Mouse (Mus musculus) retina, postnatal 7 days (tissue): ENCODE measurements around the gene Uba6.

Source experiments
- DNase-seq: peaks from one replicate; pipeline ENCODE4 v3.0.0-alpha.2; 2012; ENCODE audit warnings: low read depth, low spot score

Gene Uba6

DNA sequence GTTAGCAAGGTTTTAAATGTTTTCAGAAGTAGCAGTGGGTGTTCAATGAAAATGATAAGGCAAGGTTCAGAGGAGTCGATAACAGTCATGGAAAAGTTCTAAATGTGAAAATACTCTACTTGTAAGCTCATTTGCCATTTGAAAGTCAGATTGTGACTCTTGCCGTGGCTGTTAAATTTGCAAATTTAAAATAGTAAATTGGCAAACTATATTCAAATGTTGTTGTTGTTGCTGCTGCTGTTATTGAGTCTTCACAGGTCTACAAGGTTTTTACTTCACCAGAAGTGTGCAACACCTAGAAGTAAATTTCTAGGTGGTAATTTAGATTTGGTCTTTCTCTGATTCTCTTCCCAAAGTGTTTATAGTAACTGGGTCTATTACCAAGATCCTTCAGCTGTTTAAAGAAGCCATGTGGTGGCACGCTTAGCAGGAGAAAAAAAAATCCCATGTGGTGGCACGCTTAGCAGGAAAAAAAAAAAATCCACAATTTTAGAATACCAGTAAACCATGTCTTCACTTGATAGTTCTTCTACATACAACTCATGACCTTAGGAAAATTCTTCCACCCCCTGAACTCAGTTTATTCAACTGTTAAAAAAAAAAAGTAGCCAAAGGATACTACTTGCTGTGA, 99.7 kb downstream of the Uba6 start:
- no peak for DNase-seq

DNA sequence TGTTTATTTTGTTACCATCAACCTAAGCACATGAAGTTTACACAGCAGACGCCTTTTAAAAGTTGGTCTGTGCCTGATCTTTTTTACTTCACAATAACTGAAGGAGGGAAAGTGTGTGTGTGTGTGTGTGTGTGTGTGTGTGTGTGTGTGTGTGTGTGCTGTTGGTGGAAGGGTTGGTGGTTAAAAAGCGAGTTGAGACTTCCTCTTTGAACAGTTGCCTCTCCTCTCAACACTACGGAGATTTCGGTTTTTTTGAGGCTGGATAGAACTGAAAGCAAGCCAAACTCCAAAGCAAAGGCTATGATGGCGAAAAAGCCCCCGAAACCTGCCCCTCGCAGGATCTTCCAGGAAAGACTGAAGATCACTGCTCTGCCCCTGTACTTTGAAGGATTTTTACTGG, 101.1 kb downstream of the Uba6 start, which contains the start of gene Stap1:
Gene Stap1 (plus strand): TSS at position 209 of the 400 bp plus-strand sequence.
- no peak for DNase-seq

- DNase-seq: no peak
These were observed 103.5 kb downstream of the Uba6 start for GRCm38 (mm10) chr5:86069121-86069520.

DNA sequence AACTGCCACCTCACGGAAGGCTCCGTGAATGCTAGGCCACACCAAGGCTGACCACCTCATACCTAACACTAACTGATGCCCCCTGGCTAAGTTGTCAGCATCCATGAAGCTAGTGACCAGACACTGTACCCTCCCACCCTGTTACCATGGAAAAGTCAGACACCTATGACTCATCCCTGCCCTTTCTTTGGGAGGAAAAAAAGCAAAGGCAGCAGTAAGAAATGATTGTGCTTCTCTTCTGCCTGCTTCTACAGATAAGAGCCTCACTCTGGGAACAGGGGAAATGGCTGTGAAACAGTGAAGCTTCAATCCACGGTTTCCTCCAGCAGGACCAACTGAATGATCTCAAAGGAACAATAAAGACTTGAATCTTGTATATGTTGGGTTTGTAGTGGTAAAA, 104.2 kb downstream of the Uba6 start:
- no peak for DNase-seq

- DNase-seq: peak; percentile 64
These were observed 106.1 kb downstream of the Uba6 start for GRCm38 (mm10) chr5:86066551-86066929.

DNA sequence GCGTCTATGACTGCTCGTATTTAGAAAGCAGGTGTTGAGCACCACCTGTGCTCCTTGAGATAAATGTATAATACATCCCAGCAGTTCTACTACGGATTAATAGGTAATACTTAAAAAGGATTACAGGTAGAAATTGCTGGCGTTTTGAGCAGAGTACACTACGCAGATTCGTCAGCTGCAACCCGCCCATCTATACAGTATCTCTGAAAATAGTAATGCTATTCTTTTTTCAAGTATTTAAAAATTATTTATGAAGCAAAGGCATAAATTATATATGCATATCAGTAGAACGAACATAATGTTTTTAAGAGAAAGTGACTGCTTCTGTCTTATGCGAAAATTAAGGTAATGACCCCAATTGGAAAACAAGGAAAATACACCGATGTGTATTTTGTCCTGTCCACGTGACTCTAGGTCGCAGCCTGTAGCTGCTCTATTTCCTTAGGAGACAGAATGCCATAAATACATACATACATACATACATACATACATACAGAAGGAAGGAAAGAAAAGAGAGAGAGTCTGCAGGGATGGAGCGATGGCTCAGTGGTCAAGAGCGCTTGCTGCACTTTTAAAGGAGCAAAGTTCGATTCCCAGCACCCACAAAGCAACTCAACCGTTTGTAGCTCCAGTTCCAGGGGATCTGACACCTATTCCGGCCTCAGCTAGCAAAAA, 106.6 kb downstream of the Uba6 start:
- no peak for DNase-seq

DNA sequence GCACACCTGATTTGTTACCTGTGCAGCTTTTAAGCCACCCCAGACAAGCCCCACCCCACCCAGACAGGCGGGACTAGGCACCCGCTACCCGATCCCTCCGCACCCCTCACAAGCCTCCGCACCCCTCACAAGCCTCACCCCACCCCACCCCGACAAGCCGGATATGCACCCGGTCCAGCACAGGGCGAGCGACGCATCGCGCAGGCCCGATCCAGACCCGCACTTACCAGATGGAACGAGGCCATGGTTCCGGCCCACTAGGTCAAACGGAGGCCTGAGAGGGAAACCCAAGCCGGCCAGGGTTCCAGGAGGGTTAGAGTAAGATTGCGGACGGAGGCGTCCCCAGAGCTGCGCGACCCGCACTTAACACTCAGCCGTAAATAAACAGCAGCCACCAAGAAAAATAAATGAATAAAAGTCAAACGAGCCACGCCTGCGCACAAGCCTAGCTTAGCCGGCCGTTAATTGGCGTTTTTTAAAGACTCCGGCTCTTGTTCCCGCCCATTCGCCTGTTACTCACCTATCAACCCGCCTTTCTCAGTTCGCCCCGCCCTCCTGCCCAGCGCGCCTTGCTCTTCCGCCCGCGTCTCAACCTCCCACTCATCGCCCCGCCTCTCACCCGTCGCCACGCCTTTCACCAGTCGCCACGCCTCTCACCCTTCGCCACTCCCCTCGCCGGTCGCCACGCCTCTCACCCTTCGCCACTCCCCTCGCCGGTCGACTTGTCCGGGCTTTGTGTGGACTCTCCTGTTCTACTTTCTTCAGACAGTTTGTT, 107.3 kb downstream of the Uba6 start, which contains the start of gene Cenpc1:
Gene Cenpc1 (minus strand): TSS at position 483 of the 775 bp plus-strand sequence.
- DNase-seq: peak; percentile 93

- DNase-seq: no peak
These were observed 109.1 kb downstream of the Uba6 start for GRCm38 (mm10) chr5:86063501-86063900.
